Mouse (Mus musculus): Measurements from ENCODE around the gene Chst3.
"Not testable (repeated sequence)": the region's sequence is repeated elsewhere in the genome, so short reads cannot be mapped to it uniquely, and the experiment has no call there.

The Chst3 gene

GRCm38 (mm10) chr10:60156016-60156415, 63.0 kb downstream of the Chst3 start:
- no peak for DNase-seq

- DNase-seq, result no peak
Observed at GRCm38 (mm10) chr10:60151107-60151663, 67.9 kb downstream of the Chst3 start.

DNA sequence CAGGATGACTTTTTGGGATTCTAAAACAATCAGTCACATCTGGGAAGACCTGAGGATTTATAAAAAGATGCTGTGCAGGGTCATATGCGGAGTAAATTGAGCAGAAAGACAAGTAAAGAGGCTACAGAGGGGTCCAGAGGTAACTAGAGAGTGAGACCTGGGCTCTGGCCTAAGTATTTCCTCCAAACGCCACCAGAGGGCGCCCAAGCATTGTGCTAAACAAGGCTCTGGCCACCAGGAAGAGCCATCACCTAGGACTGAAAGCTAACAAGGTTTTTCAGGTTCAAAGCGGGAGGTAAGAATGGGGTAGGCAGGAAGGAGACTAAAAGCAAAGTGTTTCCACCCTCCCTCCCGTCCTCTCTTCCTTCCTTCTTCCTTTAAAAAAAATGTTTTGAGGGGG, 71.0 kb downstream of the Chst3 start:
- DNase-seq, result peak; percentile 87

DNA sequence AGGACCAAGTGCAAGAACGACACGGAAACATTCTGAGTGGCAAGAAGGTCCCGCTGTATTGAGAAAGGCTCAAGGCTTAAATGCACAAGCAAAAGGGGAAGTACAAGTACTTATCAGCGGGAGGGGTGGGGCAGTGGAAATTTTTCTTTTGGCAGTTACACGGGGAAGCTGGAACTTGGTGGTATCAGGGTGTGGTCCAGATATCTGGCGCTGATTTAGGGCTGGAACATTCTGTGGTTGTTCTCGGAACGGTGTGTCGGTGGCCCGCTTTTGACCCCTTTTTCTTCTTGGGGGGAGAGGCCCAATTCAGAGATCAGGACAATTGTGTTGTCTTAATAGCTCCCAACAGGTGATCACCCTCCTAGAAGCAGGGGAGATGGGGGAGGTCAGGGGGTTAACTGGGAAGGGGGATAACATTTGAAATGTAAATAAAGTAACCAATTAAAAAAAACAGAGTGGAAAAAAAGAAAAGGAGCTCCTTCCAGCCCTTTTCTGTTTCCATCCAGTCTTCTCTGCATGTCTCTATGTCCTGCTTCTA, 71.5 kb downstream of the Chst3 start:
- DNase-seq, result not testable (repeated sequence)

- no peak for DNase-seq
Observed at GRCm38 (mm10) chr10:60141656-60142160, 77.4 kb downstream of the Chst3 start.

DNA sequence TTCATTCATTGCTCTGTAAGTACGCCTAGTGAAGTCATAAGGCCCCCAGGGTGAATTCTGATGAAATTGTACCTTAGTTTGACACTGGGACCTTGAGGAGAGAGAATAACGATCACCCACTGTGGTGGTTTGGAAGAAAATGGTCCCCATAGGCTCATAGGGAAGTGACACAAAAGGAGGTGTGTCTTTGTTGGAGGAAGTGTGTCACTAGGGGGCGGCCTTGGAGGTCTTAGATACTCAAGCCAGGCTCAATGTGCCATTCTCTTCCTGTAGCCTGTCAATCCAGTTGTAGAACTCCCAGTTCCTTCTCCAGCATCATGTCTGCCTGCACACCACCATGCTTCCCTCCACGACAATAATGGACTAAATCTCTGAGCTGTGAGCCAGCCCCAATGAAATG, 78.3 kb downstream of the Chst3 start:
- no peak for DNase-seq

GRCm38 (mm10) chr10:60138680-60139079, 80.4 kb downstream of the Chst3 start:
- DNase-seq, result no peak

- DNase-seq, result no peak
Observed at GRCm38 (mm10) chr10:60136935-60137334, 82.1 kb downstream of the Chst3 start.

DNA sequence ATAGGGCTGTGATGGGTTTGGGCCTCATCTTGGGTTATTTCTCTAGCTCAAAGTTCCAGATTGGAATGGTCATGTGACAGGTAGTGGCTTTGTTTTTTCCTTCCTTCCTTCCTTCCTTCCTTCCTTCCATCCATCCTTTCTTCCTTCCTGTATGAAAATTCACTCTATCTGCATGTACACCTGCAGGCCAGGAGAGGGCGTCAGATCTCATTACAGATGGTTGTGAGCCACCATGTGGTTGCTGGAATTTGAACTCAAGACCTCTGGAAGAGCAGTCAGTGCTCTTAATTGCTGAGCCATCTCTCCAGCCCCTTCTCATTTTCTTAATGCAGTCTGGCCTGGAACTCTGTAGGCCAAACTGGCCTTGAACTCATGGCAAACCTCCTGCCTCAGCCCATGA, 83.0 kb downstream of the Chst3 start:
- not testable (repeated sequence) for DNase-seq

DNA sequence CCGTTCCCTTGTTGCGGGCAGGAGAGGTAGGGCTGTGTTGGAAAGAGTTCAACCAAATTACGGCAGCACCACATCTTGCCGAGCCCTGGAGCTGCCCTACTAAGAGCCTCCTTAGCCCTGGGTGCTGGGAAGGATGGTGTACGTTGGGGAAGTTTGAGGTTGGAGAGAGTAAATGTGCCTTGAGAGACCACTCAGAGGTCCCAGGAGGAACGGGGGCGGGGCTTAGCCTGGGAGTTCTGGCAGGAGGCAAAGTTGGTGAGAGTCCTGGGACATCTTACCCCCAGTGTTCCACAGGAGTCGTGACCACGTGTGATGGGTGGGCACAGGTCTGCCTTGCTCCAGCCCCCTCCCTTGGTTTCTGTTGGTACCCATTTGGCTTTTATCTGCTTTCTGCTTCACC, 84.9 kb downstream of the Chst3 start:
- DNase-seq, result no peak

- no peak for DNase-seq
Observed at GRCm38 (mm10) chr10:60133501-60133900, 85.6 kb downstream of the Chst3 start.
